ENCODE assay signal across 14 mouse cellular contexts in the genomic region with DNA sequence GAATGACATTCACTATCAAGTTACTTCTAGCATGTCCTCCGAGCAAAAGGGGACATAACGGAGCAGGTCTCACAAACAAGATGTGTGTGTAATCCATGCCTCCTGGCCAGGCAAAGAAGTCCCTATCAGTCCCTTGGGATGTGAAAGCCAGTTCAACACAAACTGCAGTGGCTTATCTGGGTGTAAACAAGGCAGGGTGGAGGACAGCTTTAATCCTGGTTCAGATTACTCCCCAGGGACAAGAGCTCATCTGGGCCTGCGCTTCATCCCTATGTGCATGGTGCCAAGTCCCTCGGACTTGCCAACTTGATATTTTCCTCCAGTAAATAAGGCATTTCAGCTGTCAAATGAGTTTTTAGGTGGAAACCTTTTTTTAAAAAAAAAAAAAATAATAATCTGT. TPM values are rescaled to one million over a fixed set of nuclear protein-coding genes. Genes with fewer than 3 reads are reported as not detected.
DNase-seq lines count a peak whose midpoint lies in the region; ATAC-seq lines count a peak whose summit lies in the region.
"Had no signal": no experiment of that assay in that cellular context is flagged by ENCODE, and none has a peak within 500 bp of the region (broad histone marks: within the 10 kb centered on the region; RNA-seq: fewer than 3 reads in every experiment).

No protein-coding gene starts in this region.

- no peak overlapping the region for H3K4me2 ChIP-seq in embryonic facial prominence, embryonic 14.5 days (ENCODE audit: low read depth, low read length)
- H3K4me2 ChIP-seq in hindbrain, embryonic 12.5 days (replicated peaks) = no peak overlapping the region
- no peak overlapping the region for H3K4me2 ChIP-seq in hindbrain, embryonic 14.5 days (replicated peaks)
- H3K4me2 ChIP-seq: kidney, embryonic 15.5 days; limb, embryonic 13.5 days had no signal

- no peak overlapping the region for H3K4me3 ChIP-seq in embryonic facial prominence, embryonic 14.5 days (ENCODE audit: low read depth, low read length)
- H3K4me3 ChIP-seq in embryonic facial prominence, embryonic 10.5 days = no peak overlapping the region
- no peak overlapping the region for H3K4me3 ChIP-seq in hindbrain, embryonic 12.5 days
- no peak overlapping the region for H3K4me3 ChIP-seq in hindbrain, embryonic 14.5 days (replicated peaks; ENCODE audit: low read length)
- H3K4me3 ChIP-seq: erythroblast, embryonic 14.5 days; kidney, embryonic 15.5 days; limb, embryonic 13.5 days had no signal

- peak; percentile 27 for DNase-seq in embryonic facial prominence, embryonic 14.5 days (ENCODE audit: low spot score)
- DNase-seq in embryonic facial prominence, embryonic 10.5 days (ENCODE audit: low spot score) = no peak
- no peak for DNase-seq in hindbrain, embryonic 14.5 days (ENCODE audit: low spot score)
- peak; percentile 15 for DNase-seq in testis, postnatal 14 days (ENCODE audit: low spot score)
- no peak for DNase-seq in testis, postnatal 10 days (ENCODE audit: low spot score)
- peak; percentile 72 for DNase-seq in skeletal muscle tissue, adult 2 months (ENCODE audit: low read depth, low spot score)
- no peak for DNase-seq in thymus, adult 18-20 months
- DNase-seq: adrenal gland, postnatal 14 days; liver, postnatal 0 days; lung, postnatal 4 days had no signal

- no peak; the same call in 1 of the 2 replicates for ATAC-seq in embryonic facial prominence, embryonic 14.5 days (ENCODE audit: low read depth)
- ATAC-seq in hindbrain, embryonic 12.5 days (ENCODE audit: low FRiP score) = no peak
- ATAC-seq in hindbrain, embryonic 14.5 days (ENCODE audit: low FRiP score) = no peak
- ATAC-seq: liver, postnatal 0 days had no signal

- no peak overlapping the region for H3K27ac ChIP-seq in embryonic facial prominence, embryonic 14.5 days (replicated peaks; ENCODE audit: low read depth, low read length)
- no peak overlapping the region for H3K27ac ChIP-seq in embryonic facial prominence, embryonic 10.5 days (replicated peaks)
- peak overlapping the region; percentile 5; the same call in 1 of the 2 replicates for H3K27ac ChIP-seq in hindbrain, embryonic 12.5 days
- H3K27ac ChIP-seq in hindbrain, embryonic 14.5 days = no peak overlapping the region
- H3K27ac ChIP-seq: kidney, embryonic 15.5 days; limb, embryonic 13.5 days had no signal

- peaks cover 27% of the 10 kb centered on the region for H3K36me3 ChIP-seq in embryonic facial prominence, embryonic 14.5 days (ENCODE audit: control insufficient read depth, insufficient read depth, low read length)
- H3K36me3 ChIP-seq in embryonic facial prominence, embryonic 10.5 days (replicated peaks) = peaks cover 97% of the 10 kb centered on the region
- peaks cover 24% of the 10 kb centered on the region for H3K36me3 ChIP-seq in hindbrain, embryonic 12.5 days
- H3K36me3 ChIP-seq in hindbrain, embryonic 14.5 days (replicated peaks; ENCODE audit: control insufficient read depth, insufficient read depth) = peaks cover 27% of the 10 kb centered on the region

- WGBS in embryonic facial prominence, embryonic 14.5 days = 63% methylated on average over 4 of the region's 4 CpGs
- WGBS in embryonic facial prominence, embryonic 10.5 days = 81% methylated on average over 4 of the region's 4 CpGs
- 62% methylated on average over 4 of the region's 4 CpGs for WGBS in hindbrain, embryonic 12.5 days
- WGBS in hindbrain, embryonic 14.5 days = 44% methylated on average over 4 of the region's 4 CpGs

- H3K9ac ChIP-seq in embryonic facial prominence, embryonic 14.5 days (ENCODE audit: low read depth, low read length) = no peak overlapping the region
- H3K9ac ChIP-seq in hindbrain, embryonic 12.5 days = no peak overlapping the region
- no peak overlapping the region for H3K9ac ChIP-seq in hindbrain, embryonic 14.5 days
- H3K9ac ChIP-seq: kidney, embryonic 15.5 days; limb, embryonic 13.5 days; liver, postnatal 0 days had no signal

- no peaks in the 10 kb centered on the region for H3K9me3 ChIP-seq in embryonic facial prominence, embryonic 14.5 days (ENCODE audit: control insufficient read depth, low read length)
- H3K9me3 ChIP-seq in embryonic facial prominence, embryonic 10.5 days = no peaks in the 10 kb centered on the region
- peaks cover 4% of the 10 kb centered on the region; the same call in 1 of the 2 replicates for H3K9me3 ChIP-seq in hindbrain, embryonic 12.5 days (replicated peaks)
- H3K9me3 ChIP-seq in hindbrain, embryonic 14.5 days (ENCODE audit: control insufficient read depth, low read length) = no peaks in the 10 kb centered on the region
- H3K9me3 ChIP-seq: kidney, embryonic 15.5 days had no signal

- no peaks in the 10 kb centered on the region for H3K4me1 ChIP-seq in embryonic facial prominence, embryonic 14.5 days (ENCODE audit: control insufficient read depth, insufficient read depth, low read length)
- 0 out of 2 replicates have a peak, but pooled peaks cover 4% of the 10 kb centered on the region for H3K4me1 ChIP-seq in embryonic facial prominence, embryonic 10.5 days
- peaks cover 20% of the 10 kb centered on the region for H3K4me1 ChIP-seq in hindbrain, embryonic 12.5 days
- peaks cover 28% of the 10 kb centered on the region for H3K4me1 ChIP-seq in hindbrain, embryonic 14.5 days (replicated peaks; ENCODE audit: control insufficient read depth, insufficient read depth, low read length)

- no peaks in the 10 kb centered on the region for H3K27me3 ChIP-seq in embryonic facial prominence, embryonic 14.5 days (replicated peaks; ENCODE audit: control insufficient read depth, insufficient read depth, low read length)
- no peaks in the 10 kb centered on the region for H3K27me3 ChIP-seq in embryonic facial prominence, embryonic 10.5 days (replicated peaks; ENCODE audit: low read depth, poor library complexity, severe bottlenecking)
- no peaks in the 10 kb centered on the region for H3K27me3 ChIP-seq in hindbrain, embryonic 12.5 days
- H3K27me3 ChIP-seq in hindbrain, embryonic 14.5 days (ENCODE audit: control insufficient read depth, insufficient read depth, low read length) = no peaks in the 10 kb centered on the region
- H3K27me3 ChIP-seq: kidney, embryonic 15.5 days; limb, embryonic 13.5 days had no signal

RNA-seq across cellular contexts. Expression of a gene that starts 36.0 kb away (rescaled TPM):
- polyA plus RNA-seq in embryonic facial prominence, embryonic 14.5 days (2014; fragmentation: Nextera tagmentation; extraction: Ambion mirVana) = 72.1 and 84.3 TPM in 2 replicates
- polyA plus RNA-seq in embryonic facial prominence, embryonic 10.5 days (2016; fragmentation: Nextera tagmentation; extraction: Ambion mirVana) = 144 and 160 TPM in 2 replicates
- 198 and 205 TPM in 2 replicates for polyA plus RNA-seq in hindbrain, embryonic 12.5 days (2016; fragmentation: Nextera tagmentation; extraction: Ambion mirVana)
- polyA plus RNA-seq in hindbrain, embryonic 14.5 days (2014; fragmentation: Nextera tagmentation; extraction: Ambion mirVana) = 147 and 171 TPM in 2 replicates

Comparison
In these comparisons a context has a peak if more than half of its experiments do, and no peak if none do; other contexts are left out.
1. DNase-seq: peak in embryonic facial prominence, embryonic 14.5 days (single experiment), testis, postnatal 14 days (single experiment) and skeletal muscle tissue, adult 2 months (single experiment); none in embryonic facial prominence, embryonic 10.5 days (single experiment), hindbrain, embryonic 14.5 days (single experiment), testis, postnatal 10 days (single experiment) and thymus, adult 18-20 months (0 of 2).